Mouse (Mus musculus) cortical plate, adult 2 months (tissue): ENCODE data around the gene Mfsd2a.

Experiments
- CTCF ChIP-seq: fragments of 200-500 bp; IDR thresholded peaks from 2 replicates; pipeline ENCODE4 v1.5.1; 2011; ENCODE audit warnings: mild to moderate bottlenecking, control low read depth, low read length; ENCODE audit not compliant: insufficient read depth; ENCODE audit errors: extremely low read depth
- POLR2A ChIP-seq: fragments of 200-500 bp; IDR thresholded peaks from 2 replicates; pipeline ENCODE4 v1.6.1; 2011; ENCODE audit warnings: mild to moderate bottlenecking, low read length, control low read depth; ENCODE audit not compliant: insufficient read depth; ENCODE audit errors: extremely low read depth

DNA sequence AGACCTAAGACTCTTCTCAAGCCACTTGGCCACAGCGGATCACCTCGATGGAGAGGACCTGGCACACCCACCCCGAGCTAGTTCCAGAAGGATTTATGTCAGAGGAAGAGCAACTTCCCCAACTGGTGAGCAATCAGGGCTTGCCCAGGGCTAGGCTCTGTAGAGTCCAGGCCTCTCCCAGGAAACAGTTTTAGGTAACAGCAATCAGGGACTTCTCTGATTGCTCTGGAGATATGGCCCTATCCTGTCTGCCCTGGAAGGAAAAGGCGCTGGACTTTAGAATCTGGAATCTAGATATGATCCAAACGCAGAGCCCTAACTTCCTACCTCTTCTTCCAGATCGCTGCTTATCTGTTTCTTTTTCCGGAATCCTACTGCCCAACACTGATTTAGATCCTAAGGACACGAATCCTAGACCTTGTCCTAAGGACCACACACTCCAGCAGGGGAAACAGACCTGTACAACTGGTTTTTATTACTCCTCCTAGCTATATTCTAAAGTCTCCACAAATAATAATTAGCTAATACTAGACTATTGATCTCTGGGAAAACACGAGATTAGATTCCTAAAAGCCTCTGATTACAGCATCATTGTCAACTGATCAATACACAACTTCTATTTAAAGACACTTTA lies 25.4 kb downstream of the Mfsd2a start:
- TF ChIP-seq POLR2A, result no peak
- no peak for TF ChIP-seq CTCF
